Mouse (Mus musculus): ENCODE measurements at regions not wholly inside any gene's neighbourhood (a gene's known extent, or its start where the extent isn't known, plus 50 kb on each side); places are given as distances from the start of the nearest gene placed in this dataset.

DNA sequence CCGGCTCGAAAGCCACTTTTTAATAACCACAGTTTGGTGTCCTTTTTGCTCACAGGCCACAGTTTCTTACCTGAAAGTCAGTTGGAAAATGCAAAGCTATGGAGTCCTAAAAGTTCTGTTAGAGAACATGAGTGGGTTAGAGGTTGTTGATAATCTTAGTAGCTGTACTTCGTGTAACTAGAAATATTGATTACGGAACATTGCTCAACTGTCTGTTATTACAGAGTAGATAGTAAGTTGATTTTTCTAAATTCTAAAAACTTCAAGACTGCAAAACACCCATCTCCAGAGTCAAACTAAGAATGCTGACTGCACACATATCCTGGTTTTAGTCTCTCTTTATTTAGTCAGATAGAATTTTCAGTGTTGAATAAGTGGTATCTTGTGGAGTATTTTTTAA lies 111.0 kb downstream of the Slc38a4 start:
- DNase-seq (ENCODE audit: low read depth) = no peak

DNA sequence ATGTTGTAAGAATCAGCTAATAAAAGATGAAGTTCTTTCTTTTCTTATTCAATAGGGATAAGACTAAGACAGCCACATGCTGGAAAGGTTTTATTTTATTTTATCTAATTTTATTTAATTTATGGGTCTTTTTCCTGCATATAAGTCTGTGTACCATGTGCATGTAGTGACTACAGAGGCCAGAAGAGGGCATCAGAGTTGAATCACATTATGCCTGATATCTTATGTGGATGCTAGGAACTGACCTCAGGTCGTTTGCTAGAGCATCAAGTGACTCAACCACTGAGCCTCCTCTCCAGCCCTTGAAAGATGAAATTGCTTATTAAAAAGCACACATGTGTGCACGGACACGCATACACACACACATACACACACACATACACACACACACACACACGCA lies 113.1 kb downstream of the Slc38a4 start:
- no peak for DNase-seq (ENCODE audit: low read depth)

- no peak for DNase-seq (ENCODE audit: low read depth)
Observed at GRCm38 (mm10) chr15:96938406-96938805, 117.3 kb downstream of the Slc38a4 start.

DNA sequence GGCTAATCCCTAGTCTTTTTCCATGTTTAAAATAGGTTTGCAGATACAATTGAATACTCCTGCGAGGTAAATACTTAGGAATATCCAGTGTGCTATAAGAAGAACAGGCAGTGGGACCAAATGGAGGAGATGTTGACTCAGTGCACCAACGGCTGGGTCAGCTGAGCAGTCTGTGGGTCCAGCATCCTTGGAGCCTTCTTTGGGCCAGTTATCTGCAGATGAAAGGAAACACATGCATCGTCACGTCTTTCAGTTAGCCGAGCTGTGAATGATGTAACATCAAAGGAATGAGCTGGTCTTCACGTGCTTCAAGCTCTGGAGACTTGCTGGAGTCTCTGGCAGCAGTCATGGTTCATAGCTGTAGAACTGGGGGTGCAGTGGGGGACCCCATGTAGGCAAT lies 118.1 kb downstream of the Slc38a4 start:
- no peak for DNase-seq (ENCODE audit: low read depth)

GRCm38 (mm10) chr15:96936705-96937346 lies 118.9 kb downstream of the Slc38a4 start:
- DNase-seq (ENCODE audit: low read depth) = peak; percentile 96

- peak; percentile 16 for DNase-seq (ENCODE audit: low read depth)
Observed at GRCm38 (mm10) chr15:96936216-96936615, 119.5 kb downstream of the Slc38a4 start.

- no peak for DNase-seq (ENCODE audit: low read depth)
Observed at GRCm38 (mm10) chr15:96933451-96933850, 122.3 kb downstream of the Slc38a4 start.

DNA sequence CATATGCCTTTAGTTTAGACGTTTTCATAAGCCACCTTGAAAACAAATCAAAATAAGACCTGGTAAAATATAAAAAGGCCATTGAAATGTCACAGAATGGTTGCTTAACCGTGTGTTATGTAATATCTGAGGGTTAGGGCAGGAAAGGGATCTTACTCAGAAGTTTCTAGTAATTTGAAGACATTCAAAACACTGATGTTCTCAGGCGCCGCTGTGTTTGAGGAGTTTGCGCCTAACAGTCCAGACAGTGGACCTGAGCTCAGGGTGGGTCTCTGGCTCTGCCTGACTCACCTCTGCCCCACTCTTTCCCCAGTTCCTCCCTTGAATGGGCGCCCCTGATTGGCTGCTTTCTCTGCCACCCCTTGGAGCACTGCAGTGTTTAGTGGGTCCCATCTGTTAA lies 125.2 kb downstream of the Slc38a4 start:
- DNase-seq (ENCODE audit: low read depth) = no peak

GRCm38 (mm10) chr15:96929788-96930187 lies 126.0 kb downstream of the Slc38a4 start:
- no peak for DNase-seq (ENCODE audit: low read depth)

DNA sequence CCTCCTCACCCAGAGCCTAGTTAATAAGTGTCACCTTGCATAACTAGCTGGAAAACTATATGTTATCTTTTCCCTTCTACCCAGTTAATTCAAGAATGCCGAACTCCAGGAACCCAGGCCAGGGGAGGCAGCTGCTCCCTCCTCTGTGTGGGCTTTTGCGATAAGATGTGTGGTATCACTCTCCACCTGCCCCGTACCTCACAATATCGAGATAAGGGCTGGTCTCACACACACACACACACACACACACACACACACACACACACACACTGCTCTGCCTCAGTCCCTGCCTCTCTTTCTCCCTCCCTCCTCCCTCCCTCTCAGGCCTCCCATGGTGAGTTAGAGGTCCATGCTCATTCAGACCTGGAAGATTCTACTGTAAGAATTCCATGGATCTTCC lies 127.1 kb downstream of the Slc38a4 start:
- no peak for DNase-seq (ENCODE audit: low read depth)

DNA sequence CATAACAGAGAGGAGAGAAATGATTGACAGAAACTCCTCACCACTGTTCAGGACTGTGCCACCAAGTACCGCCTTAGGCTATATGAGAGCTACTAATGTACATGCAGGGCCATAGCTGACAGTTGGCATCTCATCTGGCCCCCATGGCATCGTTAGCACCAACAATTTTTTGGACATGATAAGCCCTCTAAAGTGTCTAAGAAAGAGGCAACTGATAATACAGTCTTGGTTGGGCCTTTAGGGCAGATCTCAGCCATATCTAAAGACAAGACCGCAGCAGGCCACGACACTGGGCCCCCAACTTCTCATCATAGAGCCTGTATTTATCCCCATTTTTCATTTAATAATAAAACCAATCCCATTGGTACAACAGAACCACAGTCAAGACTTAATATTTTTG lies 128.1 kb downstream of the Slc38a4 start:
- no peak for DNase-seq (ENCODE audit: low read depth)

DNA sequence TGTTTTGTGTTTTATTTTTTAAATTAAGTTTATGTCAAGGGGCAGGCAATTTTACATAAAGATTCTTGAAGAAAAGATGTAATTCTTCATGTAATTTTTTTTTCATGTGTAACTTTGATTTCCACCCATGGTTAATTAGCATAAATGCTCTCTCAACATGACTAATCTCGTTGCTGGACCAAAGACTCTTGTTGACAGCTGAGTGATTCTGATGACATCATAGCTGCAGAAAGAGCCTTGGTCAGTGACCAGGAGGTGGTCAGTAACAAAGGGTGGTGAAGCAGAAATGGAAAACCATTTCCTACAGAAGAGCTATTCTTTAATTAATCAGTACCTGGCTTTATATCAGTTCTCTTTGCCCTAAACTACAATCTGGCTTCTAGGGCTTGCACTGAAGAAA lies 129.1 kb downstream of the Slc38a4 start:
- DNase-seq (ENCODE audit: low read depth) = no peak

- no peak for DNase-seq (ENCODE audit: low read depth)
Observed at GRCm38 (mm10) chr15:96916586-96916985, 139.2 kb downstream of the Slc38a4 start.

GRCm38 (mm10) chr15:96915544-96915943 lies 140.2 kb downstream of the Slc38a4 start:
- no peak for DNase-seq (ENCODE audit: low read depth)

- DNase-seq (ENCODE audit: low read depth) = no peak
Observed at GRCm38 (mm10) chr15:96914988-96915387, 140.8 kb downstream of the Slc38a4 start.

- DNase-seq (ENCODE audit: low read depth) = no peak
Observed at GRCm38 (mm10) chr15:96905520-96905919, 150.2 kb downstream of the Slc38a4 start.

DNA sequence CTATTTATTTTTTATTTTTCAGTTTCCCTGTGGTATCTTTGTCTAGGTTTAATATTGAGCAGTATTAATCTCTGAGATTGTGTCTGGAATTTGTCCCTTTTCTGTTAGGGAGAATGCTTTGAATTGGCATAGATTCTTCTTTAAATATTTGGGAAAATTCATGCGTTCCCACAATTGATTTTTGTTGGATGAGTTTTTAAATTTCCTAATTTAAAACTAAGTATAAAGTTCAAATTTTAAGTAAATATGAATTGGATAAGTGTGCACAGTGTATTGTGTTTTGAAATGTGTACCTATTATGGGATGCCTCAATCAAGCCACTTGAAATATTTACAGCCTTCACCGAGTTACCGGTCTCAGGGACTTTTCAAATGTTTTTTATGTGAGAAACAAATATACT lies 152.3 kb downstream of the Slc38a4 start:
- no peak for DNase-seq (ENCODE audit: low read depth)

- no peak for DNase-seq (ENCODE audit: low read depth)
Observed at GRCm38 (mm10) chr15:96902781-96903180, 153.0 kb downstream of the Slc38a4 start.

GRCm38 (mm10) chr15:96901616-96902015 lies 154.1 kb downstream of the Slc38a4 start:
- DNase-seq (ENCODE audit: low read depth) = no peak

DNA sequence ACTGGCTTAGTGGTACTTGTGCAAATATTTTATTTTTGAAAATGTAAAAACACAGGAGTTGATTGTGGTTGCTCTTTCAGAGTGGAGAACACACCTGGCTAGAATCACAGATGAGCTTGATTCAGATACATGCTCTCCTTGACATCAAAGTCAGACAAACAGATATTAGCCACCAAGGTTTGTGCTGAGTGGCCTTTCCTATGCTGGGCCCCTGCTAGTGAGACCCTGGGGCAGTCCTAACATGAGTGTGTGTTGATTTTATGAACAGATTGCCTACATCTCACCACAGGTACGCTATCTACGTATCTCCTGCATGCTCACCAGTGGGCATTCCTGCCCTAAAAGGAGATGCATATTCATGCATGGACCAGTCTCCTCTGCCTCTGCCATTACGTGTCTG lies 157.5 kb downstream of the Slc38a4 start:
- no peak for DNase-seq (ENCODE audit: low read depth)

DNA sequence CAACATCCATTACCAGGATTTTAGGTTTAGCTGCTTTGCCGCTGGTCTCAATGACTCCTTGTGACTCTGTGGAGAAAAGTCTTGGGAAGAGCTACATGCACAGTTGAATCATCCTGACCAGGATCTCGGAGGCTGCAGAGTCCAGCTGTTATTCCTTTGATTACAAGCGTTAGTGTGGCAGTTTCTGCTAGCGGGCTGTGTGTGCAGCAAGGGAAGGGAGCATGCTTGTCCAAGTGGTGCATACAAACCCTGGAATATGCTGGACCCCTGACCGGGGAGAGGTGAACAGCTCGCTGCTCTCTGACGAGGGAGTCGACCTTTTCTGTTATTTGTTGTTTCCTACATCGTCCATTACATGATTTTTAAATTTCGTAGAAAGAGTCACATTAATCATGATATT lies 170.9 kb downstream of the Slc38a4 start:
- DNase-seq (ENCODE audit: low read depth) = no peak

DNA sequence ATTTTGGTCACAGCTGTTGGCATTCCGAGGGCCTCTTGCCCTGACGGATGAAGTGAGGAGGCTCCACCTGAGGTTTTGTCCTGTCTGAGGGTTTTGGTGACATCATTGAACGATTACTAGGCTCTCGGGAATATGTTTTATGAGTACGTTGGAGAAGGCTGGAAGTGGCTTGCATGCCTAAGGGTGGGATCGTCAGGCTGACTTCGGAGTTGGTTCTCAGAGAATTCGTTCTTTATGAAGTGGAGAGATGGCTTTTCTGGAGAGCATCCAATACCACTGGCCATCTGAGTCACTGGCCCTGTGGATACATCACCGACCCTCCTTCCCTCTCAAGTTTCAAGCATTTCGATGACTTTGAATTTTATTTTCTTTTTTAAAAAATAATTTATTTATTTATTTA lies 172.0 kb downstream of the Slc38a4 start:
- DNase-seq (ENCODE audit: low read depth) = no peak

DNA sequence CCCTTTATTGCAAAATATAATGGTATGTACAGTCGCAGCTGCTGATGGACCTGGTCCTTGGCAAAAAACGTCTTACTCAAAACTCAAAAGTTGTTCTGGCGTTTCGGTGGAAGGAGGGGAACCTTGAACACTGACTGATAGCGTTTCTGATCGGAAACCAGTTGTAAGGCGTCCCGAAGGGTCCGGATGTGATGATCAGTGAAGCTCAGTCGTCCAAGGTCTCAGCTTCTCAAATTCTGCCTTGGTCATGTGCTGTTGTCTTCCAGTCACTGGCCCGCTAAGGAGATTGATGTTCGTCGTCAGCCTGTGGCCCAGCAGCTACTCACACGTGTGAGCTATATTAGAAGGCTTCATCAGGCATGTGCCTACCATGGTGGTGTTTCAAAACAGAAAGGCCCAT lies 173.5 kb downstream of the Slc38a4 start:
- DNase-seq (ENCODE audit: low read depth) = no peak

- DNase-seq (ENCODE audit: low read depth) = no peak
Observed at GRCm38 (mm10) chr15:96881519-96882170, 174.1 kb downstream of the Slc38a4 start.

Data from naive thymus-derived CD4-positive, alpha-beta T cell, adult 2 months (primary cell).